Mouse (Mus musculus) embryonic facial prominence, embryonic 11.5 days (tissue): ENCODE data around the gene Tpst2. TPM values are rescaled to one million over a fixed set of nuclear protein-coding genes. Genes with fewer than 3 reads are reported as not detected.

Source experiments
- ATAC-seq: fragments of 200-750 bp; cut with Nextera tagmentation; replicated peaks from 2 replicates; pipeline ENCODE4 v1.8.0; 2017; ENCODE audit warnings: low read depth; ENCODE audit not compliant: insufficient number of reproducible peaks, low FRiP score, low TSS enrichment
- DNase-seq: peaks from one replicate; pipeline ENCODE4 v3.0.0-alpha.2; 2015; ENCODE audit warnings: low spot score
- H3K27ac ChIP-seq: fragments of 300-500 bp; sonication (generic); replicated peaks from 2 replicates; pipeline ENCODE4 v1.5.1; 2014; ENCODE audit warnings: mild to moderate bottlenecking, low read depth, low read length, control low read depth
- H3K27me3 ChIP-seq: fragments of 300-500 bp; sonication (generic); 2 replicates; pipeline ENCODE4 v1.6.1; 2014; ENCODE audit warnings: mild to moderate bottlenecking, low read length, moderate library complexity, mixed read lengths; ENCODE audit not compliant: control insufficient read depth, insufficient read depth
- H3K36me3 ChIP-seq: fragments of 300-500 bp; sonication (generic); replicated peaks from 2 replicates; pipeline ENCODE4 v1.6.1; 2014; ENCODE audit warnings: low read depth, mild to moderate bottlenecking, low read length, moderate library complexity, mixed read lengths; ENCODE audit not compliant: control insufficient read depth, insufficient read depth
- H3K4me1 ChIP-seq: fragments of 300-500 bp; sonication (generic); 2 replicates; pipeline ENCODE4 v1.6.1; 2014; ENCODE audit warnings: low read length, mixed read lengths; ENCODE audit not compliant: control insufficient read depth, insufficient read depth
- H3K4me2 ChIP-seq: fragments of 300-500 bp; sonication (generic); 2 replicates; pipeline ENCODE4 v1.6.1; 2014; ENCODE audit warnings: low read depth, mild to moderate bottlenecking, control low read depth, low read length, moderate library complexity
- H3K4me3 ChIP-seq: fragments of 300-500 bp; sonication (generic); 2 replicates; pipeline ENCODE4 v1.5.1; 2014; ENCODE audit warnings: low read depth, low read length, control low read depth
- H3K9ac ChIP-seq: fragments of 300-500 bp; sonication (generic); replicated peaks from 2 replicates; pipeline ENCODE4 v1.6.1; 2014; ENCODE audit warnings: mild to moderate bottlenecking, control low read depth, low read length
- H3K9me3 ChIP-seq: fragments of 300-500 bp; sonication (generic); replicated peaks from 2 replicates; pipeline ENCODE4 v1.6.1; 2016; ENCODE audit warnings: mild to moderate bottlenecking, low read length, inconsistent platforms, mixed read lengths; ENCODE audit not compliant: control insufficient read depth
- WGBS: fragments of 180-500 bp; shearing (Covaris S2); extraction: QIAGEN DNeasy Blood & Tissue Kit; methylation state at CpG from one replicate; pipeline ENCODE4 v1.1.7; 2014; 5-methylcytosine and 5-hydroxymethylcytosine counted together
- polyA plus RNA-seq: library from polyadenylated mRNA; unstranded; fragments of >200 nt; fragmentation: Nextera tagmentation; extraction: Ambion mirVana; gene quantifications from 2 replicates; pipeline ENCODE4 v1.2.1, GENCODE M21; 2014

The Tpst2 gene
- polyA plus RNA-seq, 1 experiment from 2014 or later, result 29.0 TPM

GRCm38 (mm10) chr5:112280151-112280550 lies 3.7 kb downstream of the Tpst2 start:
- ATAC-seq (no peak), DNase-seq (no peak)
- Histone ChIP-seq H3K27ac (no peak overlapping the region), H3K4me3 (no peak overlapping the region), H3K9ac (no peak overlapping the region), H3K9me3 (no peaks in the 10 kb centered on the region), H3K4me2 (no peak overlapping the region), H3K36me3 (no peaks in the 10 kb centered on the region), H3K27me3 (no peaks in the 10 kb centered on the region), H3K4me1 (no peaks in the 10 kb centered on the region; the same call in 1 of the 2 replicates)
- WGBS, result 82% methylated on average over 7 of the region's 7 CpGs

DNA sequence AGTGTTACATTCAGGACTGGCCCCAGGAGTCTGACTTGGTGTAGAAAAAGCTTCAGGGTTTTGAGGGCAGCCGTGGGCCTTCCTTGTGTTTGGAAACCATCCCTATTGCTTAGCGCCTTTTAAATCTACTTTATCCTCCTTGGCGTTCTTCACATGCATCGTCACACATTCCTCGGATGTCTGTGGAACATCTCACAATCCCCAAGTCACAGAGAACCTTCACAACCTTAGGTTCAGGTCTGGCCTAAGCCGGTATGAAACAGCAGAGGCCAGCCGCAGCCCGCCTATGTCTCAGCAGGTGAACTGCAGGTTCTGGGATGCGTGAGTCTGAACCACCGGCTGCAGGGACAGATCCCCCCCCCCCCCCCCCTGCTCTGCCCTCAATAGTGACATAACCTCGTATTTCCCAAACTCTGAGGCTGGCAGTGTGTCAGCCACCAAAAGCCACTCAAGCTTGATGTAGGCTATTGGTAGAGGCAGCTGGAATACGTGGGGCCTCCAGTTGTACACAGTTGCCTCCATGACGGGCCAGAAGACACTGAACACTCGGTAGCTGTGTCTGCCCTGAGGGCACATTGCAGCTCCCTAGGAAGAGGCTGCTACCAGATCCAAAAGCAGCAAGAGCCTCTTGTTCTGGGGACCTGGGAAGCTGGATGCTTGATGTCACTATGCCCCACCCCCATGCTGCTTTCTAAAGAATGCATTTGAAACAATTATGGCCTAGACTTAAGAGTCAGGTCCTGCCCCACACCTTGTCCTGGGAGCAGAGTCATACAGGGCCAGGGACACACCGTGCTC lies 4.6 kb downstream of the Tpst2 start:
- Histone ChIP-seq H3K4me2 (no peak overlapping the region), H3K36me3 (no peaks in the 10 kb centered on the region), H3K4me1 (no peaks in the 10 kb centered on the region; the same call in 1 of the 2 replicates), H3K4me3 (no peak overlapping the region), H3K27me3 (no peaks in the 10 kb centered on the region), H3K9ac (no peak overlapping the region), H3K9me3 (no peaks in the 10 kb centered on the region), H3K27ac (no peak overlapping the region)
- 52% methylated on average over 15 of the region's 15 CpGs for WGBS
- ATAC-seq, result no peak
- DNase-seq, result no peak

- Histone ChIP-seq H3K27me3 (no peaks in the 10 kb centered on the region), H3K4me2 (no peak overlapping the region), H3K9me3 (no peaks in the 10 kb centered on the region), H3K27ac (no peak overlapping the region), H3K4me3 (no peak overlapping the region), H3K4me1 (no peaks in the 10 kb centered on the region; the same call in 1 of the 2 replicates), H3K9ac (no peak overlapping the region), H3K36me3 (no peaks in the 10 kb centered on the region)
- DNase-seq (no peak), ATAC-seq (no peak)
- WGBS, result 80% methylated on average over 4 of the region's 4 CpGs
Observed at GRCm38 (mm10) chr5:112281676-112282075, 5.2 kb downstream of the Tpst2 start.

- no peak overlapping the region for H3K4me3 ChIP-seq
- WGBS, result 67% methylated on average over 6 of the region's 6 CpGs
- ATAC-seq (no peak), DNase-seq (no peak)
- no peak overlapping the region for H3K9ac ChIP-seq
- H3K27me3 ChIP-seq, result no peaks in the 10 kb centered on the region
- no peaks in the 10 kb centered on the region; the same call in 1 of the 2 replicates for H3K4me1 ChIP-seq
- no peaks in the 10 kb centered on the region for H3K9me3 ChIP-seq
- no peak overlapping the region for H3K4me2 ChIP-seq
- H3K36me3 ChIP-seq, result no peaks in the 10 kb centered on the region
- H3K27ac ChIP-seq, result no peak overlapping the region
Observed at GRCm38 (mm10) chr5:112282123-112282779, 5.8 kb downstream of the Tpst2 start.

- WGBS, result 73% methylated on average over 9 of the region's 9 CpGs
- Histone ChIP-seq H3K4me1 (no peaks in the 10 kb centered on the region; the same call in 1 of the 2 replicates), H3K27ac (no peak overlapping the region), H3K27me3 (no peaks in the 10 kb centered on the region), H3K36me3 (no peaks in the 10 kb centered on the region), H3K4me3 (no peak overlapping the region), H3K4me2 (no peak overlapping the region), H3K9me3 (no peaks in the 10 kb centered on the region), H3K9ac (no peak overlapping the region)
- ATAC-seq, result no peak
- DNase-seq, result no peak
Observed at GRCm38 (mm10) chr5:112282780-112283482, 6.4 kb downstream of the Tpst2 start.

DNA sequence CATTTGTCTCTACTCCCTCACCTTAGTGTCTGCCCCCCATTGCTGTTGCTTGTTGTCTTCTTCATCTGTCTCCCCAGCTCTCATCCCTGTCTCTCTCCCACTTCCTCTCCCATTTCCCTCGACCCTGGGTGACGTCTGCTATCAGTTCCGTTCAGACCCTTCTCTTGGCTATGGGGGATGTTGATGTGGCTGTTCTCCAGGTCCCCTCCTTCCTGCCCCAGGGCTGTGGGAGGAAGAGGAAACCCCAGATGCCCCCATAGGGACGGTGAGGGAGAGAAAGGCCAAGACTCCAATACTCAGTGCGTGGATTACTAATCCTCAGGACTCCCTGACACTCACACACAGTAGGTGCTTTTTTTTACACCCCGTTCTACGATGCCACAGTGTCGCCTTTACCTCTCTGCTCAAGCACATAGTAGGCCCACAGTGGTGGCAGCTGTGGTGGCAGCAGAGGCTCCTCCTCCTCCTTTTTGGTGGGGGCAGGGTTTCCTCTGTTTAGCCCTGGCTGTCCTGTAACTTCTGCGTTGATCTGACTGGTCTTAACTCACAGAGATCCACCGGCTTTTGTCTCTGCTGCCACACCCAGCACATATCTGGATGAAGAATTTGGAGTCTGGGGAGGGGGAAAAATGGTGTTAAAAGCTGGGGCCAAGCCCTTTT lies 7.2 kb downstream of the Tpst2 start:
- 67% methylated on average over 10 of the region's 10 CpGs for WGBS
- no peaks in the 10 kb centered on the region for H3K4me1 ChIP-seq
- H3K4me2 ChIP-seq, result no peak overlapping the region
- no peaks in the 10 kb centered on the region for H3K36me3 ChIP-seq
- H3K27ac ChIP-seq, result no peak overlapping the region
- H3K27me3 ChIP-seq, result no peaks in the 10 kb centered on the region
- H3K9me3 ChIP-seq, result no peaks in the 10 kb centered on the region
- DNase-seq, result no peak
- ATAC-seq, result no peak
- no peak overlapping the region for H3K4me3 ChIP-seq
- H3K9ac ChIP-seq, result no peak overlapping the region

- ATAC-seq, result no peak
- Histone ChIP-seq H3K9me3 (no peaks in the 10 kb centered on the region), H3K4me2 (no peak overlapping the region), H3K4me3 (no peak overlapping the region), H3K27ac (no peak overlapping the region), H3K36me3 (no peaks in the 10 kb centered on the region), H3K4me1 (no peaks in the 10 kb centered on the region), H3K9ac (no peak overlapping the region), H3K27me3 (no peaks in the 10 kb centered on the region)
- no peak for DNase-seq
- WGBS, result 76% methylated on average over 7 of the region's 7 CpGs
Observed at GRCm38 (mm10) chr5:112284203-112284582, 7.7 kb downstream of the Tpst2 start.
